Mouse (Mus musculus): ENCODE measurements around the gene Hrc.

Hrc gene

DNA sequence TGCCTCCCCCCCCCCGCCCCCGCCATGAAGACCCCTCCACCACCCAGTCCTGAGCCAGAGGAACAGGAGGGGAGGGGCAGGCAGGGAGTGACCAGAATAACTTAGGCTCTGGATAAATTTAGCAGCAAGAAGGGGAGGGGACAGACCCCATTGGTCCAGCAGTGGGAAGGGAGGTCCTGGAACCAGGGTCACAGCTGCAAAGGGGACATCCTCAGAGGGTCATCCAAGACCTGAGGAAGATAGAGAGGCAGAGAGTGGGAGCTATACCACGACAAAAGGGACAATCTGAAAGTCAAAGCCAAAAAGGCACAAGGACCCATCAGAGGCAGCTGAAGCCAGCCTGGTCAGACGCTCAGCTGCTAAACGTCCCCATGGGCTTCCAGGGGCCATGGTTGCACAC, at the start of gene Hrc:
Gene Hrc (plus strand): TSS at position 235 of the 400 bp plus-strand sequence.
- no peak for DNase-seq (ENCODE audit: low spot score)

GRCm38 (mm10) chr7:45286486-45286885, 48.6 kb upstream of the Hrc start:
- DNase-seq (ENCODE audit: low spot score): no peak

- no peak for DNase-seq (ENCODE audit: low spot score)
Measured at GRCm38 (mm10) chr7:45296626-45297025, 38.5 kb upstream of the Hrc start.

- no peak for DNase-seq (ENCODE audit: low spot score)
Measured at GRCm38 (mm10) chr7:45297563-45297962, 37.5 kb upstream of the Hrc start.

GRCm38 (mm10) chr7:45299752-45300151, 35.3 kb upstream of the Hrc start:
- DNase-seq (ENCODE audit: low spot score): peak; percentile 40

DNA sequence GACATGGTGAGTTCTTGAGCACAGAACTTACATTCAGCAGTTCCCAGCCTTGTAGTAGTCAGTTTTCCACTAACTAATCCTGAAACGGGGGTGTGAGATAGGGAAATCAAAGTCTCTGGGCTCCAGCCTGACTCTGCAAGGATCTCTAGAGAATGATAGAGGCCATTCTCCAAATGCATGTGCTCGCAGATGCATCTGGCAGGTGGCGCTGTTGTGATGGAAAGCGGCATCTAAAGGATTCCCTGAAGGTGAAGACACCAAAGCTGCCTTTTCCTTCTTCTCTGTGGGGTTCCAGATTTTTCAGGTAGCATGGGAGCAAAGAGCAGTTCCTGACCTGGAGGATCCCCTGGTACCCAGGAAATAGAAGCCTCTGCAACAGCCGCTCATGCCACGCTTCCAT, 34.8 kb upstream of the Hrc start:
- DNase-seq (ENCODE audit: low spot score): peak; percentile 58

- no peak for DNase-seq (ENCODE audit: low spot score)
Measured at GRCm38 (mm10) chr7:45302626-45303025, 32.5 kb upstream of the Hrc start.

DNA sequence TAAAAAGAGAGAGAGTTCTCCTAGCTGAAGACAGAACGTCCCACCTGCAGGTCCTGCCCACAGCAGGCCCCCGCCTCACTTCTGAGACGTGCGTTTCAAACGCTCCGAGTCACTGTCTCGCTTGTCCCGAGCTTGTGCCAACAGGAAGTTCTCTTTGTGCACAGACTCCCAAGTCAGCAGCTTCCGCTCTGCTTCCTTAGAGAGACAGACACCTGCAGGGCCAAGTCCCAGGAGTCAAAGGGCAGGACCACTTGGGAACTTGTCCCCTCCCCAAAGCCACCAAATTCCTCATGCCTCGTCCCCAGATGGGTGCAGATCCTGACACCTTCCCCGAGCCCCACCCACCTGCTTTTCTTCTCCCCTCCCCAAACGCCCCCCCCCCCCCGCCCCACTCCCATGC, 30.2 kb upstream of the Hrc start:
- no peak for DNase-seq (ENCODE audit: low spot score)

DNA sequence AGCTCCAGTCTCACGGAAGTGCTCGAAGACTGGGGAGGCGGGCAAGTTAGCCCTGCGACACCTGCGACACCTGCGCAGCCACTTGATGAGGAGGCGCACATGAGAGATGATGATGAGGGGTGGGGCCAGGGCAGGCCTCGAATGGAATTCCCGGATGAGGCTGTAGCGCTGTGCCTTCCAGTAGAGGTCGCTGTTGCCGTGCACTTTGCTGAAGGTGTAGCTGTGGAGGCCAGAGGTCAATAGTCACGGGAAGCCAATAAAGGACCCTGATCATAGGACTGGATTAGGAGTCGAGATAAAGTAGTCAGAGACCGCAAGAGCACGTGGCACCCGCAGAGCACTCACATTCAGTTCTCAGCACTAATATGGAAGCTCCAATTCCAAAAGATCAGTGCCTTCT, 29.8 kb upstream of the Hrc start:
- peak; percentile 66 for DNase-seq (ENCODE audit: low spot score)

DNA sequence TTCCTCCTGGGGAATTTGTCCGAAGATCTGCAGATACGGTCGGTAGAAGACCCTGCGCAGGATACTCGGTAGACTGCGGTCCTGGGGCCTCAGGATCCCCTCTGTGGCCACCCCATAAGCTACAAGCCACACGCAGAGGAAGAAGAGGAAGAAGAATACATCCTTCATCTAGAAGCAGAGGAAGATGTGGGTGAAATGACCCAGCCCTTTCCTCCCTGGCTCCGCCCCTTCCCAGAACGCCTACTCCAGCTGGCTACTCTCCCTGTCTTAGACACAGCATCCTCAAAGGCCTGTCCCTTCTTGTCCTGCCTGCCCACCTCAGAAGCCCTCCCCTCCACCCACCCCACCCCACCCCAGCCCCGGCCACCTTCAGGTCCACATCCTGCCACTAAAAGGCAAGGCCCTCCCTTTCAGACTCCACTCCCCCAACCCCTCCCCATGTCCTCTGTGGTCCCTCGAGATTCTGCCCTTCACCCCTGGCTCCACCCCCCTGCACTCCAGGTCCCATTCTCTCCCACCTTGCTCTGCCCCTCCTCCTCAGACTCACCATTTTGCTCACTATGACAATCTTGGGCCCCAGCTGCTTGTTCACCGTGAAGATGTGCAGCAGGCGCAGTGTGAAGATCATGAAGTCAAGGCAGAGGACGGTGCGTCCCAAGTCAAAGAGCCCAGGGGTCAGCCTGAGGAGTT, 26.4 kb upstream of the Hrc start:
- DNase-seq (ENCODE audit: low spot score): no peak

DNA sequence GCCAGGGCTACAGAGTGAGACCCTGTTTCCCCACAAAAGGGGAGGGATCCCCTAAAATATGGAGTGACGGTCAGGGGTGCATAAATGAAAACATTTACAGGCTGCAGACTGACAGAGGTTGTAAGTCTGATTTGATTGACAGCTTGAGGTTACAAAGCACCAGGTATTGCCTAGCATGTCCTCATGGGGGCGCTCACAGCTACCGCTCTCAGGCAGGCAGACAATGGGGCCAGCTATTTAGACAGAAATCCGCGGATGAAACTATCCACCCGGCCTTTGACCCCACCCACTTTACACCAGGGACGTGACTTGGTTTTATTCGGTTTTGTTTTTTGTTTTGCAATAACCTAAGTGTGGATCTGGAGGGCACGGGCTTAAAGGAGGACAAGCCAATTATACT, 25.6 kb upstream of the Hrc start:
- no peak for DNase-seq (ENCODE audit: low spot score)

DNA sequence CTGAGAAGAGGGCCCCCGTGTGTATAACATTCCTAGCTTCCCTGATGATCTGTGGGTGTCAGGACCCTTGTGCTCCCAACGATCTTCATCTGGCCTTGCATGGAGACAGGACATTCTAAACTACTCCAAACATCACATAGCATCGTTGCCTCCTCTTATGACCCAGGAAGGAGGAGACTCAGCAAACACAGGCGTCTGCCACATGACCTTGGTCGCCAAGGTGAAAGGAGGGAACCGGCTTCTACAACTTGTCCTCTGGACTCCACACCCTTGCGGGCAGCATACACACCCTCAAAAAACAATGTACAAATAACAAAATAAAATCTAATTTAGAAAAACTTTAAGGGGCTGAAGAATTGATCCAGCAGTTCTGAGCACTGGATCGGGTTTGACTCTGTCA, 23.1 kb upstream of the Hrc start:
- no peak for DNase-seq (ENCODE audit: low spot score)

DNA sequence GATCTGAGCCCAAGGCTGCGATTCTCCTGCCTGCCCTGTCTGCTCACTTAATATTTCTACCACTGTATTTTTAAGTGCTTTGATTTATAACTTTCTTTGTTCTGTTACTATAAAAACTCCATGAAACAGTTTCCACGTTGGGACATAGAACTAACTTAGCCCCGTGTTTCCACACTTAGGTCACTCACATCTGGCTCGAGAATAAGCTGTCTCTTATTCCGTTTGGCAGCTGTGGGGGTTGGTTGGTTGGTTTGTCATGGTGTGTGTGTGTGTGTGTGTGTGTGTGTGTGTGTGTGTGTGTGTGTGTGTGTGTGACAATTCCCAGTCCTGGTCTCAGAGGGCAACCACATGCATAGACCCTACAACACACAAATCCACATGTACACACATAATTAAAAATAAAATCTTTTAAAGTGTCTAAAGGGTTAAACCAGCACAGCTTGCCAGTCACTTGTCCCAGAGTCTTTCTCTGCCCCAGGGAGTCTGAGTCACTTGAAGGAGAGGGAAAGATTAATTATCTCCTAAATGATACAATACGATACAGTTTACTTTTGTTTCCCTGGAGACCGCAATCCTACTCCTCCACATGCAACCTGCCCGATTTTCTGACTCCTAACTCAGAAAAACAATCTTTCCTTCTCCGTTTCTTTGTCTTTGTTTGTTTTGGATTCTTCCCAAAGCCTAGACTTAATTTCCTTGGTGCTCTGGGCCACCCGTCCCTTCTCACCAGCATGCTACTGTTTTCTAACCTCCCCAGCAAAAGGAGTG, 22.2 kb upstream of the Hrc start:
- DNase-seq (ENCODE audit: low spot score): no peak

DNA sequence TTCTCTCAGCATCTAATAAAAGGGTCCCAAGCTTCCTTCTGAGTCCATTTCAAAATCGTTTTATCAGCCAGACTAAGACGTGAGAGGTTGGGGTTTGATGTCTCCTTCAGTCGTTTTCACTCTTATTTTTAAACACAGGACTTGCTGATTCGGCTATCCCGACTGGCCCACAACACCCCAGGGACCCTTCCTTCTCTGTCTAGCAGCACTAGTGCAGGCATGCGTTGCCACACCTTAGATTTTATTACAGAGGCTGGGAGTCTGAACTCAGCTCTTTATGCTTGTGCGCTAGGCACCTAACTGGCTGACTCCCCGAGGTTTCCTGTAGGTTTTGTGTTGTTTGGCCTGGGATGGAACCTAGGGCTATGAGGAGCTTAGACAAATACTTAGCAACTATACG, 21.6 kb upstream of the Hrc start:
- DNase-seq (ENCODE audit: low spot score): no peak

DNA sequence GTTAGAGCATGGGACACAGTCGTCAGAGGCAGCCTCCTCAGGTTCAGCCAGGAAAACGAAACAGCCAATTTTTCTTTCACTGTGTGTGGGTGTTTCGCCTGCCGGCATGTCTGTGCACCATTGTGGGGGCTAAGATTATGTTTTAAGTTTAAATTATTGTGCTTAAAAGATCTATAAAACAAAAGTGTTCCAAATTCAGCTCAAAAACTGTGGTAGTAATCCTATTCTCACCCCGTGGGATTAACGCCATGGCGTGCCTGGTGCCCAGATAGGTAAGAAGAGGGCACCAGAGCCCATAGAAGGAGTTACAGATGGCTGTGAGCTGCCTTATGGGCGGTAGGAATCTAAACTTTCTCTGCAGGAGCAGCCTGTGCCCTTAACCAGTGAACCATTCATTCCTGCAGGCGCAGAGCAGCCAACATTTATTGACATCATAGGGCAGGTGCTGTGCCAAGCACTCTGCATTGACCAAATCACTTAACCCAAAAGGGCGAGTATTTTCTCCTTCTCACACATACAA, 19.8 kb upstream of the Hrc start:
- DNase-seq (ENCODE audit: low spot score): no peak

DNA sequence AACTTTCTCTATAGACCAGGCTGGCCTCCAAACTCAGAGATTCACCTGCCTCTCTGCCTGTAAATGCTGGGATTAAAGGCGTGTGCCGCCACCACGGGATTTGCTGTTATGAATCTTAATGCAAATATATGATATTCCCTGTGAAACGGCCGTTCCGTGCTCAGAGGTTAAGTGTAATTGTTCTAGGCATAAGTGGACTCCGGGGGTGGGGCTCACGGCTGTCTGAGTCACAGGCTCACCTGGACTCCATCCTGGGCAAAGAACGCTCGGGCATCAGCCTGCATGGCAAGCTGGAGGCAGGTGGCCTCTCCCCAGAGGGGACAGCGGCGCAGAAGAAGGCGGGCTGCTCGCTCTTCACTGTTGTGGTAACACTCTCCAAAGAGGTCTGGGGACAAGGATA, 18.6 kb upstream of the Hrc start:
- no peak for DNase-seq (ENCODE audit: low spot score)

- no peak for DNase-seq (ENCODE audit: low spot score)
Measured at GRCm38 (mm10) chr7:45322245-45322644, 12.8 kb upstream of the Hrc start.

DNA sequence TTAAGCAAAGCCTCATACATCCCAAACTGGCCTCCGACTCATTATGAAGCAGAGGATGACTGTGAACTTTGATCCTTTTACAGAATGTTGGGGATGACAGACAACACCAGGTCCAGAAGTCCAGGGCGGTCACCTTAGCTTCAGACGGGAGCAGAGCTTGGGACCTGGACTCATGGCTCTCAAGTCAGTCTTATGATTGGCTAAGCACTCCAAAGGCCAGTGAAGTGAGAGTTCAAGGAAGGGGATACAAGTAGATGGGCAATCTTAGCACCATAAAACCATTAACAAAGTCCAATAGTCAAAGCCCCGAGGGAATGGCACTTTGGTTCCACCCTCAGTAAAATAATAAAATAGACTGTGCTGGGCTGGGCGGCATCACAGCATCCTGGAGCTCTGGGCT, 12.0 kb upstream of the Hrc start:
- no peak for DNase-seq (ENCODE audit: low spot score)

GRCm38 (mm10) chr7:45325800-45326199, 9.3 kb upstream of the Hrc start:
- no peak for DNase-seq (ENCODE audit: low spot score)

GRCm38 (mm10) chr7:45328841-45329475, 6.1 kb upstream of the Hrc start:
- DNase-seq (ENCODE audit: low spot score): no peak

GRCm38 (mm10) chr7:45331502-45331901, 3.6 kb upstream of the Hrc start:
- no peak for DNase-seq (ENCODE audit: low spot score)

DNA sequence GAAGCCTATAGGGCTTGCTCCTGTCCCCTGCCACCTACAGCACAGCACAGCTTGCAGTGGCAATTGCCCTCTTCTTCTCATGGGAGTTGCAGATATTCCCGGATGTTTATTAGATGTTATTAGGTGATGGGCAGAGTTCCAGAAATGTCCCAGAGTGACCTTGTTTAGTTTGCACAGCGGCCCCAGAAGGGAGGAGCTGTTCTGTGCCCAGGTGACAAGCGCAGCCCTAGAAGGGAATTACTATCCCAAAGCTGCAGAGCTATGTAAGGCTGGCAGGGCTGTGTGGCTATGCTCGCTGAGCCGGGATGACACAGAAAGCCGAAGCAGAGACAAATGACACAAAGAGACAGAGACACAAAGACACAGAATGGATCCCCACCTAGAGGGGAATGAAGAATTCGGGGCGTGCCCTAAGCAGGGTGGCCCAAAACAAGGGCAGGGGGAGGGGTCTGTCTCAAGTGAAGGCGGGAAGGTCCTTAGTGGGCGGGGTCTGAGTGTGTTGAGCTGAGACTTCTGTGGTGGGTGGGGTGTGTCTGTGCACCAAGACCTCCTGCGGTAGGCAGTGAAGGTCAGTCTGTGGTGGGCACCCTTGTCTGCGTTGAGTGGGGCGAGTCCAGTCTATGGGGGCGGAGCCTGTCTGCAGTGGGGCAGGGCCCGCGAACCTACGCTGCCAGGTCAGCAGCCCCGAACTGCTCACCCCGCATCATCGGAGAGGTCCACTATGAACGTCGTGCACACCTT, 2.2 kb upstream of the Hrc start:
- DNase-seq (ENCODE audit: low spot score): no peak

Measured in ovary, postnatal 14 days (tissue).